Mouse (Mus musculus) liver, postnatal 0 days (tissue): ENCODE data around the gene Lrrfip1.
A peak's percentile ranks its signal among the peaks of the same experiment; 100 is the strongest.

Source experiments
- CTCF ChIP-seq: sonication (generic); IDR thresholded peaks from 2 replicates; pipeline ENCODE4 v1.5.1; 2016; ENCODE audit warnings: antibody characterized with exemption, low read depth
- EP300 ChIP-seq: IDR thresholded peaks from 2 replicates; pipeline ENCODE4 v1.6.1; 2016; ENCODE audit warnings: antibody characterized with exemption, low read depth, mild to moderate bottlenecking

GRCm38 (mm10) chr1:91021304-91021703, 22.8 kb downstream of the Lrrfip1 start:
- peak; percentile 70 for TF ChIP-seq CTCF
- TF ChIP-seq EP300, result no peak
